Comparison of ENCODE assay signal across 8 mouse cellular contexts in genomic region chr7:140882469-140882803, GRCm38 (mm10). TPM values are rescaled to one million over a fixed set of nuclear protein-coding genes. Genes with fewer than 3 reads are reported as not detected.
DNase-seq lines count a peak whose midpoint lies in the region; ATAC-seq and TF ChIP-seq lines count a peak whose summit lies in the region.

No protein-coding gene starts in this region.

- no peak overlapping the region for H3K27ac ChIP-seq in cerebellum, adult 2 months (ENCODE audit: insufficient read depth, low read length)
- H3K27ac ChIP-seq in spleen, adult 2 months (ENCODE audit: insufficient read depth, low read length), result peak overlapping the region; percentile 68
- no peak overlapping the region for H3K27ac ChIP-seq in limb, embryonic 14.5 days (replicated peaks; ENCODE audit: low read depth, low read length)
- peak overlapping the region; percentile 51; the same call in 1 of the 2 replicates for H3K27ac ChIP-seq in stomach, embryonic 15.5 days

- peak overlapping the region; percentile 49 for H3K4me2 ChIP-seq in limb, embryonic 14.5 days (replicated peaks; ENCODE audit: low read depth, low read length, severe bottlenecking)
- H3K4me2 ChIP-seq in stomach, embryonic 15.5 days, result peak overlapping the region; percentile 86

- H3K9ac ChIP-seq in limb, embryonic 14.5 days (ENCODE audit: low read depth, low read length, severe bottlenecking), result peak overlapping the region; percentile 69
- H3K9ac ChIP-seq in stomach, embryonic 15.5 days, result peak overlapping the region; percentile 78

- WGBS in cerebellum, adult 2 months, result under 1% methylated on average over 12 of the region's 12 CpGs
- WGBS in spleen, adult 2 months, result 0% methylated on average over 12 of the region's 12 CpGs
- WGBS in limb, embryonic 14.5 days, result 0% methylated on average over 12 of the region's 12 CpGs
- WGBS in stomach, embryonic 15.5 days, result 0% methylated on average over 12 of the region's 12 CpGs

- no peaks in the 10 kb centered on the region for H3K9me3 ChIP-seq in limb, embryonic 14.5 days (ENCODE audit: control insufficient read depth, low read length)
- no peaks in the 10 kb centered on the region for H3K9me3 ChIP-seq in stomach, embryonic 15.5 days

- peaks cover 10% of the 10 kb centered on the region for H3K36me3 ChIP-seq in spleen, adult 2 months (ENCODE audit: control insufficient read depth, insufficient read depth, low read length)
- H3K36me3 ChIP-seq in limb, embryonic 14.5 days (ENCODE audit: control insufficient read depth, insufficient read depth, low read length), result peaks cover 31% of the 10 kb centered on the region
- H3K36me3 ChIP-seq in stomach, embryonic 15.5 days, result peaks cover 10% of the 10 kb centered on the region

- peak overlapping the region; percentile 98 for H3K4me3 ChIP-seq in cerebellum, adult 2 months (replicated peaks; ENCODE audit: insufficient read depth, low read depth, low read length)
- H3K4me3 ChIP-seq in spleen, adult 2 months (ENCODE audit: extremely low read depth, insufficient read depth, insufficient read length), result peak overlapping the region; percentile 82
- peak overlapping the region; percentile 72 for H3K4me3 ChIP-seq in limb, embryonic 14.5 days (replicated peaks; ENCODE audit: low read length)
- peak overlapping the region; percentile 96 for H3K4me3 ChIP-seq in stomach, embryonic 15.5 days (replicated peaks)

- TF ChIP-seq CTCF in cerebellum, adult 2 months (IDR thresholded peaks at IDR 0.05; ENCODE audit: borderline replicate concordance, insufficient read depth, low read depth, low read length), result no peak
- no peak for TF ChIP-seq CTCF in spleen, adult 2 months (IDR thresholded peaks at IDR 0.05; ENCODE audit: extremely low read depth, insufficient read depth, insufficient read length, insufficient replicate concordance)

- ATAC-seq in limb, embryonic 14.5 days (ENCODE audit: low FRiP score, low read depth), result peak; percentile 39
- ATAC-seq in stomach, embryonic 15.5 days (ENCODE audit: insufficient read depth, low FRiP score, low read depth), result peak; percentile 24

- DNase-seq in cerebellum, adult 2 months, result no peak
- DNase-seq in cerebellum, adult 8-10 months, result no peak
- DNase-seq in spleen, adult 2 months (ENCODE audit: low read depth in 1 of 2, low spot score in 2 of 2), result no peak
- DNase-seq in spleen, postnatal 14 days (ENCODE audit: low spot score in 2 of 2), result no peak
- DNase-seq in limb, embryonic 14.5 days (ENCODE audit: low spot score), result no peak
- DNase-seq in MN1 (ENCODE audit: low spot score), result no peak
- no peak for DNase-seq in left cerebral cortex, adult 9 months (ENCODE audit: low spot score in 2 of 2)

- no peaks in the 10 kb centered on the region for H3K27me3 ChIP-seq in cerebellum, adult 2 months (ENCODE audit: control insufficient read depth, insufficient read depth, low read length)
- no peaks in the 10 kb centered on the region for H3K27me3 ChIP-seq in spleen, adult 2 months (ENCODE audit: control insufficient read depth, insufficient read depth, low read length)
- no peaks in the 10 kb centered on the region for H3K27me3 ChIP-seq in limb, embryonic 14.5 days (ENCODE audit: control insufficient read depth, insufficient read depth, low read length)
- no peaks in the 10 kb centered on the region for H3K27me3 ChIP-seq in stomach, embryonic 15.5 days (replicated peaks)

- no peak for TF ChIP-seq POLR2A in cerebellum, adult 2 months (IDR thresholded peaks at IDR 0.05; ENCODE audit: borderline replicate concordance, insufficient read depth, low read length)
- TF ChIP-seq POLR2A in spleen, adult 2 months (IDR thresholded peaks at IDR 0.05; ENCODE audit: low read depth, low read length), result no peak
- TF ChIP-seq POLR2A in limb, embryonic 14.5 days (IDR thresholded peaks at IDR 0.05; ENCODE audit: borderline replicate concordance, extremely low read depth, insufficient read depth, insufficient read length), result no peak

- H3K4me1 ChIP-seq in cerebellum, adult 2 months (ENCODE audit: control insufficient read depth, insufficient read depth, low read length), result no peaks in the 10 kb centered on the region; the same call in 1 of the 2 replicates
- peaks cover 12% of the 10 kb centered on the region; the same call in 1 of the 2 replicates for H3K4me1 ChIP-seq in spleen, adult 2 months (ENCODE audit: control insufficient read depth, insufficient read depth, insufficient read length)
- H3K4me1 ChIP-seq in limb, embryonic 14.5 days (ENCODE audit: control insufficient read depth, insufficient read depth, low read length), result peaks cover 7% of the 10 kb centered on the region
- H3K4me1 ChIP-seq in stomach, embryonic 15.5 days, result peaks cover 11% of the 10 kb centered on the region

RNA-seq across cellular contexts. Expression of gene Sirt3, which starts 0.3 kb away (rescaled TPM):
- polyA plus RNA-seq in cerebellum, adult 2 months (2012; rRNA removed), result 93.6 and 99.4 TPM in 2 replicates
- polyA plus RNA-seq in spleen, adult 2 months (2012; rRNA removed), result 13.3 and 15.0 TPM in 2 replicates
- polyA plus RNA-seq in limb, embryonic 14.5 days (2012; rRNA removed), result 28.3 and 33.1 TPM in 2 replicates
- polyA plus RNA-seq in limb, embryonic 14.5 days (2014; fragmentation: Nextera tagmentation; extraction: Ambion mirVana), result 20.1 and 22.3 TPM in 2 replicates
- polyA plus RNA-seq in stomach, embryonic 15.5 days (2015; fragmentation: Nextera tagmentation; extraction: Ambion mirVana), result 25.7 and 28.7 TPM in 2 replicates

RNA-seq across cellular contexts. Expression of gene Psmd13, which starts 0.7 kb away (rescaled TPM):
- polyA plus RNA-seq in cerebellum, adult 2 months (2012; rRNA removed), result 107 and 109 TPM in 2 replicates
- polyA plus RNA-seq in spleen, adult 2 months (2012; rRNA removed), result 39.6 and 43.0 TPM in 2 replicates
- 98.9 and 113 TPM in 2 replicates for polyA plus RNA-seq in limb, embryonic 14.5 days (2012; rRNA removed)
- 133 TPM in 2 replicates for polyA plus RNA-seq in limb, embryonic 14.5 days (2014; fragmentation: Nextera tagmentation; extraction: Ambion mirVana)
- 214 and 219 TPM in 2 replicates for polyA plus RNA-seq in stomach, embryonic 15.5 days (2015; fragmentation: Nextera tagmentation; extraction: Ambion mirVana)

RNA-seq across cellular contexts. Expression of gene Cox8b, which starts 17.8 kb away (rescaled TPM):
- 4.9 and 7.9 TPM in 2 replicates for polyA plus RNA-seq in cerebellum, adult 2 months (2012; rRNA removed)
- polyA plus RNA-seq in spleen, adult 2 months (2012; rRNA removed), result not detected in 2 replicates
- polyA plus RNA-seq in limb, embryonic 14.5 days (2012; rRNA removed), result 14.2 and 14.5 TPM in 2 replicates
- 17.2 and 32.5 TPM in 2 replicates for polyA plus RNA-seq in limb, embryonic 14.5 days (2014; fragmentation: Nextera tagmentation; extraction: Ambion mirVana)
- polyA plus RNA-seq in stomach, embryonic 15.5 days (2015; fragmentation: Nextera tagmentation; extraction: Ambion mirVana), result 0.76 and 2.6 TPM in 2 replicates

RNA-seq across cellular contexts. Expression of gene Bet1l, which starts 25.1 kb away (rescaled TPM):
- 30.8 TPM in 2 replicates for polyA plus RNA-seq in cerebellum, adult 2 months (2012; rRNA removed)
- polyA plus RNA-seq in spleen, adult 2 months (2012; rRNA removed), result 16.9 and 19.0 TPM in 2 replicates
- polyA plus RNA-seq in limb, embryonic 14.5 days (2012; rRNA removed), result 45.0 and 48.2 TPM in 2 replicates
- polyA plus RNA-seq in limb, embryonic 14.5 days (2014; fragmentation: Nextera tagmentation; extraction: Ambion mirVana), result 75.1 and 92.8 TPM in 2 replicates
- polyA plus RNA-seq in stomach, embryonic 15.5 days (2015; fragmentation: Nextera tagmentation; extraction: Ambion mirVana), result 44.7 and 50.1 TPM in 2 replicates

RNA-seq across cellular contexts. Expression of gene Ric8a, which starts 25.7 kb away (rescaled TPM):
- 71.1 and 74.7 TPM in 2 replicates for polyA plus RNA-seq in cerebellum, adult 2 months (2012; rRNA removed)
- polyA plus RNA-seq in spleen, adult 2 months (2012; rRNA removed), result 104 and 117 TPM in 2 replicates
- polyA plus RNA-seq in limb, embryonic 14.5 days (2012; rRNA removed), result 70.3 and 82.0 TPM in 2 replicates
- 74.0 and 78.9 TPM in 2 replicates for polyA plus RNA-seq in limb, embryonic 14.5 days (2014; fragmentation: Nextera tagmentation; extraction: Ambion mirVana)
- 58.0 and 62.8 TPM in 2 replicates for polyA plus RNA-seq in stomach, embryonic 15.5 days (2015; fragmentation: Nextera tagmentation; extraction: Ambion mirVana)

Comparison
In these comparisons a context has a peak if more than half of its experiments do, and no peak if none do; other contexts are left out.
1. H3K27ac ChIP-seq: peak in spleen, adult 2 months (single experiment) and stomach, embryonic 15.5 days (single experiment); none in cerebellum, adult 2 months (single experiment) and limb, embryonic 14.5 days (single experiment).
2. Peak in every context shown above with its lines, with median percentiles within 50 percentile points of each other: H3K4me3 ChIP-seq.